Mouse (Mus musculus) R1 (cell line): ENCODE data around the gene Psmc6.

Experiments
- DNase-seq: peaks from one replicate; pipeline ENCODE4 v3.0.0-alpha.2; 2018; ENCODE audit warnings: low read depth, low spot score

Gene Psmc6

DNA sequence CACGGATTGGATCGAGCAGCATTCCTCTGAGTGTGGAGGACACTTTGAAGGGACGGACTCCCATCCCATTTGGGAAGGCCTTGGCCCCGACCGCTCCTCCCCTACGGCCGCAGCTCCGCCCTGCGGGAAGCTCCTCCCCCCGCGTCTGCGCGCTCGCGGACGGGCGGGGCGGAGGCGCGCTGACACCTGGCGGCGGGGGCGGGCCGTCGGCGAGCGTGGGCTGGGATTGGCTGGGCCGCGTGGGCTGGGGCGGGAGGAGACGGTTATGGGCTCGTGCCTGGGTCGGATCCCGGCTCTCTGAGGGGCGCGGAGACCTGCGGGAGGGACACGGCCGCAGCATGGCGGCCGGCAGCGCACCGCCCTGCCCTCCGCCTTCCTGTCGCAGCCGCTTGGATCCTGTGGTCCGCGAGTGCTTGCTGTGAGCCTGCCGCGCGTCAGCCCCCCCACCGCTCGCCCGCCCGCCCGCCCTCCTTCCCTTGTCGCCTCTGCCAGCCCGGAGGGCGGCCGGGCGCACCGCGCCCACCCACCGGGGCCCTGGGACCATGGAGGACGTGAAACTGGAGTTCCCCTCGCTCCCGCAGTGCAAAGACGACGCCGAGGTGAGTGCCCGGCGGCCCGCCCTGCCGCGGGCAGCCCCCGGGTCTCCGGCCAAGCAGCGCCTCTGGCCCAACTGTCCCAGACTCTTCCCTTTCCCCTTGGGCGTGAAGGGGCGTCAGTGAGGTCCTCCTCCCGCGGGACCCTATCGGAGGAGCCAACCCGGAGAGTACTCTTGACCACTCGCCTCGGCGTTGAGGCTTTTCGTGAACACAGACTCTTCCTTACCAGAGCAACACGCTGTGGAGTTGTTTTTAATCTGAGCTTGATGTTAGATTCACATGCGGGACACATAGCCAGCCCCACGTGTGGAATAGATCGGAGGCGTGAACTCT is 21.6 kb downstream of the Psmc6 start, which contains the start of gene Styx:
Gene Styx, plus strand, starts transcription at position 163 of the 929 bp plus-strand sequence.
- peak; percentile 93 for DNase-seq

- DNase-seq = no peak
These were observed 34.9 kb downstream of the Psmc6 start for GRCm38 (mm10) chr14:45364211-45365195.

- peak; percentile 58 for DNase-seq
These were observed 35.6 kb downstream of the Psmc6 start for GRCm38 (mm10) chr14:45365196-45365587.

DNA sequence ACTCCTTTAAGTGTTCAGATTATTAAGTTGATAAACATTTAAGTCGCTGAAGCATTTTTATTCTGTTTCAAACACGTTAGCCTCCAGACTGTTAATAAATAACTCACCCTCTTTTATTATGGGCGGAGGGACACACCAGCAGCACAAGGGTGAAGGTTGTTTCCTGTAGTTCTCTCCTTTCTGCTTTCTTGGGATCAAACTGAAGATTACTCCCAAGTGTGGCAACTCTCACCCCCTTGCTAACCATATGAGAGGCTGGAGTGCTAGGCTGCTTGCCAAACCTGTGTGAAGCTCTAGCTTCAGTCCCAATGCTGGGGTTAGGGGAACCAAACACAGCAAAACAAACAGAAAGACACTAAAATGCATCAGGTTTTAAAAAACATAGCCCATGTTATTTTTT is 49.2 kb downstream of the Psmc6 start:
- no peak for DNase-seq

GRCm38 (mm10) chr14:45380756-45381155 is 51.2 kb downstream of the Psmc6 start:
- no peak for DNase-seq

- DNase-seq = peak; percentile 57
These were observed 53.3 kb downstream of the Psmc6 start for GRCm38 (mm10) chr14:45382912-45383311.

DNA sequence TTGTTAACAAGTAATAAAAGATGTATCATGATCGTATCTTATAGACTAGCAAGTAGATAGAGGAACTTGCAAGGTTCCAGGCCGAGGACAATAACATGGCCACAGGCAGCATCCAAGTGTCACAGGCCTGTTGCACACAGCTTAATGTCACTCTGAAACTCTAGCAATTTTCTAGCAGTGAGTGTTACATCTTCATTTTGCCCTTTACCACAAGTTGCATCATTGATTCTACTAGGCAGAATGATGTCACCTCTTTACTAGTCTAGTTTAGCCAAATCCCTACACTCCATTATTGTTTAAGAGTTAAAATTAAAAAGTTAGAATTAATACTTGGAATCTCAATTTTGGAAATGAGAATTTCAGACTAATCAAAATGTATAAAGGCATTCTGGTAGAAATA is 56.0 kb downstream of the Psmc6 start:
- no peak for DNase-seq

DNA sequence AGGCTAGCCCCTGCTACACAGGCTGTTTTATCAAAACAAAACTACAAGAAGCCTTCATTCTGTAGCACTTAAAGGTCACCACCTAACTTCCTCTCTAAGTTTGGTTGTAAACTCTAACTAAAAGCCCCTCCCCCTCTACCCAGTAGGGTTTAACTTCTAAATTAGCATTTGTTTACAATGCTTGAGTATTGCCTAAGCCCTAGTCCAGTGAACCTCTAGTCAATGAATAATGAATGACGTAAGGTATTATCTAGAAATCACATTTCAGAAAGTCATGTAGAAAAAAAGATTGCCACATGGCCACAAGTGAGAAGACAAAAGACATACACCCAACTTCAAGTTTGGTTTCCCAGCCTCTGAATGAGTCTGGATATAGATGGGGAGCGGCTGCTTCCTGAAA is 57.9 kb downstream of the Psmc6 start:
- DNase-seq = peak; percentile 96

DNA sequence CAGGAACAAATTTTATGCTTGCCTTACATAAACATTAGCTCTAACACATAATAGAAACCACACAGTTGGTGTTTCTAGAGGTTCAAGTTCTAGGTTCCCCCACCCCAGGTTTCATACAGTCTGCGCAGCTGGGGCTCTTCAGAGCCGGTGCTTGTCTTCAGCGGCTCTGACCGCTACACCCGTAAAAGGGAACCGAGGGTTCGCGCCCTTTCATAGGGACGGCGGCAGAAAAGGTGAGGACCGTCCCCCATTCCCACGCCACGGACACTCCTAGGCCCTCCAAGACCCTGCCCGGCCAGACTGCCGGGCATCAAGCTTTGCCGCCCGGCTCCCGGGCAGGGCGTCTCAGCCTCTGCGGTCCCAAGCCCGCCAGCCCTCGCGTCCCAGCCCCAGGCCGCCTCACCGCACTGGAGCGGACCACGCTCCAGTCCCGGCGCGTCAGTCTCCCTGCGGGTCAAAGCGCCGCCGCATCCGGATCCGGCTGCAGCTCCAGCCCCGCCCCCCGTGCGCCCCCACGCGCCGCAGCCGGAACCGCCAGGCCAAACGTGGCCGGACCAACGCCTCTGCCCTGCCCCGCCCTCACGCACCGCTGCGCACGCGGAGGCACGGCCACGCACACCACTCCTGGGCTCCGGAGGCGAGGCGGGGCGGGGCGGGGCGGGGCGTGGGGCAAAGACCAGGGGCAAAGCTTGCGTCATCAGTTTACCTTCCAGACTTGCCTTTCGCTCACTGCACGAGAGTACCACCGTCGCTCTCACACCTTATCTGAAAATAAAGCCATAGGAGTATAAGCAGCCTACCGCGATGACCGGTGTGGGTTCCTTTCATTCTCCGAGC is 59.0 kb downstream of the Psmc6 start:
- peak; percentile 95 for DNase-seq

DNA sequence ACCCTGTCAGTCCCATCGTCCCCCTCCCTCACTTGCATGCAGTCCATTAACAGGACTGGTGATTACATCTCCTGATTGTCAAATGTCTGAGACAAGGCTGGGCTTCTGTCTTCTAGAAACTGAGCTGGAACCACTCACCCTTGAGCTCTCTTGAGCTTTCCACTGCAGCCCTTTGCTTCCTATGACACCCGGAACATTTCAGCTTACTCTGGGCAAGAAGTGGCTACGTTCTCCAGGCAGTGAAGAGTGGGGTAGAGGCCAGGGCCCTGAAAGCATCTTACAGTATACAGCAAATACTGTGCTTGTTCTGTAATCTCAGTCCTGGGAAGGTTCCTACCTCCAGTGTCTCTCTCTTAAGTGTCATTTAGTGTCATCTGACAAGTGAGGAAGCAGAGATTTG is 59.6 kb downstream of the Psmc6 start:
- no peak for DNase-seq
